In the genomic region with DNA sequence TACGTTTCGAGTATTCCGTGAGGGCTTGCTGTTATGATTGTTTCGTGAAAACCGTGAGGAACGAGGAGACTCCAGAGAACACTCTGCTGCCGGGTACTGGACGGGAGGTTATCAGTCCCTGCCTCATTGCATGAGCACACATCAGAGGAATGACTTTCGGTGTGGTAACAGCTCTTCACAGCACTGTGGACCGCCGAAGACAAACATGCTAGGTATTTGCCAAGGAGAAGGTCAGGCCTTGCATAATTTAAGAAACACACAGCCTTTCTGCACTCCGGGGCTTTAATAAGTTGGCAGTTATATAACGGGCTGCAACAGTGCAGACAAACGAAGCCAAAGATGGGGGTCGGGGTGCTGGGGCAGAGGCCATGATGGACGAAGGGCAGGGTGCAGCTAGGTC, we compare ENCODE assay signal across 8 mouse cellular contexts. TPM values are rescaled to one million over a fixed set of nuclear protein-coding genes. Genes with fewer than 3 reads are reported as not detected.
DNase-seq lines count a peak whose midpoint lies in the region; ATAC-seq and TF ChIP-seq lines count a peak whose summit lies in the region.
"Had no signal": no experiment of that assay in that cellular context is flagged by ENCODE, and none has a peak within 500 bp of the region (broad histone marks: within the 10 kb centered on the region; RNA-seq: fewer than 3 reads in every experiment).

No protein-coding gene starts in this region.

- peaks cover 4% of the 10 kb centered on the region; the same call in 1 of the 2 replicates for H3K4me1 ChIP-seq in kidney, embryonic 14.5 days (ENCODE audit: control insufficient read depth, insufficient read depth, low read length)
- H3K4me1 ChIP-seq in brown adipose tissue, adult 24 weeks (ENCODE audit: control insufficient read depth, insufficient read depth, insufficient read length, low read length): peaks cover 12% of the 10 kb centered on the region; the same call in 1 of the 2 replicates
- peaks cover 53% of the 10 kb centered on the region for H3K4me1 ChIP-seq in heart, embryonic 13.5 days
- peaks cover 22% of the 10 kb centered on the region for H3K4me1 ChIP-seq in lung, embryonic 16.5 days (replicated peaks; ENCODE audit: control insufficient read depth, insufficient read depth, low read length)
- no peaks in the 10 kb centered on the region for H3K4me1 ChIP-seq in cerebellum, adult 2 months (ENCODE audit: control insufficient read depth, insufficient read depth, low read length)

- TF ChIP-seq CTCF in cerebellum, adult 2 months (IDR thresholded peaks at IDR 0.05; ENCODE audit: borderline replicate concordance, insufficient read depth, low read depth, low read length): no peak

- peak; percentile 47 for DNase-seq in kidney, adult 18-20 months
- DNase-seq in retina, postnatal 1 day: no peak
- no peak for DNase-seq in cerebellum, adult 2 months

- no peak overlapping the region for H3K9ac ChIP-seq in kidney, embryonic 14.5 days (ENCODE audit: low read depth, low read length)
- H3K9ac ChIP-seq in heart, embryonic 13.5 days: no peak overlapping the region; the same call in 1 of the 2 replicates
- no peak overlapping the region for H3K9ac ChIP-seq in lung, embryonic 16.5 days (ENCODE audit: low read length)

- no peak for TF ChIP-seq POLR2A in cerebellum, adult 2 months (IDR thresholded peaks at IDR 0.05; ENCODE audit: borderline replicate concordance, insufficient read depth, low read length)

- H3K9me3 ChIP-seq in kidney, embryonic 14.5 days (ENCODE audit: control insufficient read depth, low read length): no peaks in the 10 kb centered on the region
- H3K9me3 ChIP-seq in heart, embryonic 13.5 days: no peaks in the 10 kb centered on the region
- H3K9me3 ChIP-seq in lung, embryonic 16.5 days (ENCODE audit: control insufficient read depth, low read length): no peaks in the 10 kb centered on the region

- ATAC-seq in kidney, embryonic 14.5 days (ENCODE audit: low FRiP score, low TSS enrichment): no peak
- ATAC-seq in heart, embryonic 13.5 days (ENCODE audit: extremely low read depth, insufficient number of reproducible peaks, low FRiP score, low TSS enrichment): no peak; the same call in 1 of the 2 replicates
- peak; percentile 92 for ATAC-seq in lung, embryonic 16.5 days (ENCODE audit: low read depth)

- WGBS in kidney, embryonic 14.5 days: 83% methylated on average over 16 of the region's 16 CpGs
- WGBS in heart, embryonic 13.5 days: 43% methylated on average over 16 of the region's 16 CpGs
- WGBS in lung, embryonic 16.5 days: 36% methylated on average over 16 of the region's 16 CpGs
- WGBS in cerebellum, adult 2 months: 77% methylated on average over 16 of the region's 16 CpGs

- no peak overlapping the region for H3K4me3 ChIP-seq in kidney, embryonic 14.5 days (ENCODE audit: low read length)
- H3K4me3 ChIP-seq in brown adipose tissue, adult 24 weeks (ENCODE audit: insufficient read depth, low read depth, low read length): no peak overlapping the region
- H3K4me3 ChIP-seq in heart, embryonic 13.5 days: no peak overlapping the region
- no peak overlapping the region for H3K4me3 ChIP-seq in lung, embryonic 16.5 days (ENCODE audit: low read length)
- H3K4me3 ChIP-seq in cerebellum, adult 2 months (replicated peaks; ENCODE audit: insufficient read depth, low read depth, low read length): no peak overlapping the region
- H3K4me3 ChIP-seq: erythroblast, embryonic 14.5 days had no signal

- H3K27me3 ChIP-seq in kidney, embryonic 14.5 days (ENCODE audit: control insufficient read depth, insufficient read depth, low read length): no peaks in the 10 kb centered on the region
- H3K27me3 ChIP-seq in heart, embryonic 13.5 days (replicated peaks): no peaks in the 10 kb centered on the region
- no peaks in the 10 kb centered on the region for H3K27me3 ChIP-seq in lung, embryonic 16.5 days (ENCODE audit: control insufficient read depth, insufficient read depth, low read depth, low read length)
- no peaks in the 10 kb centered on the region for H3K27me3 ChIP-seq in cerebellum, adult 2 months (ENCODE audit: control insufficient read depth, insufficient read depth, low read length)

- H3K4me2 ChIP-seq in kidney, embryonic 14.5 days (replicated peaks; ENCODE audit: low read depth, low read length): no peak overlapping the region
- 0 out of 2 replicates have a peak overlapping the region, but pooled peaks have one; percentile 18 for H3K4me2 ChIP-seq in heart, embryonic 13.5 days
- H3K4me2 ChIP-seq in lung, embryonic 16.5 days (ENCODE audit: low read depth, low read length): no peak overlapping the region

- H3K27ac ChIP-seq in kidney, embryonic 14.5 days (ENCODE audit: low read depth, low read length): no peak overlapping the region
- peak overlapping the region; percentile 50; the same call in 1 of the 2 replicates for H3K27ac ChIP-seq in brown adipose tissue, adult 24 weeks (replicated peaks; ENCODE audit: low read depth, low read length)
- H3K27ac ChIP-seq in heart, embryonic 13.5 days (replicated peaks): peak overlapping the region; percentile 73
- H3K27ac ChIP-seq in lung, embryonic 16.5 days (ENCODE audit: low read length): peak overlapping the region; percentile 88
- no peak overlapping the region for H3K27ac ChIP-seq in cerebellum, adult 2 months (ENCODE audit: insufficient read depth, low read length)

- no peaks in the 10 kb centered on the region; the same call in 1 of the 2 replicates for H3K36me3 ChIP-seq in kidney, embryonic 14.5 days (ENCODE audit: control insufficient read depth, insufficient read depth, low read length)
- peaks cover 7% of the 10 kb centered on the region for H3K36me3 ChIP-seq in heart, embryonic 13.5 days
- H3K36me3 ChIP-seq in lung, embryonic 16.5 days (ENCODE audit: control insufficient read depth, insufficient read depth, low read length): no peaks in the 10 kb centered on the region

RNA-seq across cellular contexts. Expression of gene Ctdspl, which starts 25.9 kb away (rescaled TPM):
- 25.3 and 31.2 TPM in 2 replicates for polyA plus RNA-seq in kidney, embryonic 14.5 days (2014; fragmentation: Nextera tagmentation; extraction: Ambion mirVana)
- polyA plus RNA-seq in brown adipose tissue, adult 24 weeks (2012; ENCODE audit: insufficient read depth, insufficient read length, missing spikeins): 18.8 and 24.2 TPM in 2 replicates
- polyA plus RNA-seq in heart, embryonic 13.5 days (2015; fragmentation: Nextera tagmentation; extraction: Ambion mirVana): 6.8 and 8.2 TPM in 2 replicates
- 23.3 and 26.7 TPM in 2 replicates for polyA plus RNA-seq in lung, embryonic 16.5 days (2015; fragmentation: Nextera tagmentation; extraction: Ambion mirVana)
- polyA plus RNA-seq in cerebellum, adult 2 months (2012; rRNA removed): 10.3 and 10.6 TPM in 2 replicates

Comparison
In these comparisons a context has a peak if more than half of its experiments do, and no peak if none do; other contexts are left out.
1. H3K27ac ChIP-seq: peak in brown adipose tissue, adult 24 weeks (single experiment), heart, embryonic 13.5 days (single experiment) and lung, embryonic 16.5 days (single experiment); none in kidney, embryonic 14.5 days (single experiment) and cerebellum, adult 2 months (single experiment).